Mouse (Mus musculus): ENCODE results near the gene Atp1a1.
A peak's percentile ranks its signal among the peaks of the same experiment; 100 is the strongest.

Gene Atp1a1

DNA sequence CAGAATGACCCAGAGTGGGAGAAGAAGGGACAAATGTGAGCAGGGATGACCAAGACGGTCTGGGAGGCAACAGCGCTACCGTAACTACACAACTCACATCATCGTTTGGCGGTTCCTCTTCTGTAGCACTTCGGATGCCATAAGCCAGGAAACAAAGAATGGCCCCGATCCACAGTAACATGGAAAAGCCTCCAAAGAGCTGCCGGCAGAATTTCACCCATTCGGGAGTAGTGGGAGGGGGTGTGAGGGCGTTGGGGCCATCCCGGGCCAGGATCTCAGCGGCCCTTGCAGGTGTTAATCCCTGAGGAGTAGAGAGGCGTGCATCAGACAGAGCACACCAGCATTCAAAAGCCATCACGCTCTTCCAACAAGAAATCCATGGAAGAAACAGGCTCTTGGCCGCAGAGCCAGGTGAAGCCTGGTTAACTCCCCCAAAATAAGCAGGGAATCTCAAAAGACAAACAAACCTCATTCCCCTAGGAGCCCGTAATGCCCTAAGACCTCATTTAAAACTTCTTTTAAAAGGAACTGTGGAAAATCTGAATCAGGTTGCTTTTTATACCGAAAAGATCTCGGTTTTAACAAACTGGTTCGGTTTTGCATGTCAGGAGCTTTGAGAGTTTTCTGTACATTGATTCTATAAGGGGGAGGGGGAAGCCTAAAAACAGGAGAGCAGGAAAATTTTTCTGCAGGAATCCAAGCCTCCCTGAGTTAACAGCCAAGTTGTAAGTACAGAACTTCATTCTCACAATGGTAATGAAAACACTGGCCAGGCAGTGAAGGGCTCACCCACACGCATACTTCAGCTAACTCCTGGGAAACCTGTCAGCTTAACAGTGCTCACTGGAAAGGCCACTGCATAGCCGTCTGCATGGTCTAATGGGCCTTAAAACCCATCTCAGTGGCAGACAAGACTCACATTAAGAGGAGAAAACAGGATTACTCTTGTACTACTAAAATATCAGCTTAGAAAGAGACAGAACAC lies 11.9 kb downstream of the Atp1a1 start:
- peak; percentile 16 for DNase-seq

DNA sequence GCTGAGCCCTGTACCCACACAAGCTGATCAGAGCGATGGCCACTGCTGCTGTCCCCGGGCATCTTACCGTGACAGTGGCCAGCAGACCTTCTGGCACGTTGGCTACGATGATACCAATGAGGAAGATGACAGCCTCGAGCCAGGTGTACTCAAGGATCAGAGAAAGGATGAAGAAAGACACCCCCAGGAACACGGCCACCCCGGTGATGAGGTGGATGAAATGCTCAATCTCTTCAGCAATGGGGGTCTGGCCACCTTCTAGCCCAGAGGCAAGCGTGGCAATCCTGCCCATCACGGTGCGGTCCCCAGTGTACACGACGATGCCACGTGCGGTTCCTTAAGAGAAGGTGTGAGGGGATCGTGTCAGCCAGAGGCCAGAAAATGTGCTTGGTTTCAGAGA lies 14.1 kb downstream of the Atp1a1 start:
- no peak for DNase-seq

DNA sequence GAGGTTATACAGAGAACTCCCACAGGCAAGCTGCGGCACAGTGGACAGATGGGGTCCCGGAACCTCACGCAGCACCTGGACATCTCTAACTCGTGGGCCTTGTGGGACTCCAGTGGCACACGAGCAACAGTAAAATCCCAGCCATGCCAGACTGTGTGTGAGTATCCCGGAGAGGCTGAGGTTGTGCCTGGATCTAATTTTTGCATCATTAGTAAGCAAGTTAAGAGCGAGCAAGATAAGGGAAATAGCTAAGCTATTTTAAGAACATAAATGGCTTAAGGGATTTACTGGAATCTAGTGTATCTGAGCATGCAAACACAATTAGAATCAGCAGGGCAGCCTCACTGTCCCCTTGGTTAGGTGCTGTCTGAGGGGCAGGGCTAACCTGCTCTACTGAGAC lies 16.2 kb downstream of the Atp1a1 start:
- no peak for DNase-seq

DNA sequence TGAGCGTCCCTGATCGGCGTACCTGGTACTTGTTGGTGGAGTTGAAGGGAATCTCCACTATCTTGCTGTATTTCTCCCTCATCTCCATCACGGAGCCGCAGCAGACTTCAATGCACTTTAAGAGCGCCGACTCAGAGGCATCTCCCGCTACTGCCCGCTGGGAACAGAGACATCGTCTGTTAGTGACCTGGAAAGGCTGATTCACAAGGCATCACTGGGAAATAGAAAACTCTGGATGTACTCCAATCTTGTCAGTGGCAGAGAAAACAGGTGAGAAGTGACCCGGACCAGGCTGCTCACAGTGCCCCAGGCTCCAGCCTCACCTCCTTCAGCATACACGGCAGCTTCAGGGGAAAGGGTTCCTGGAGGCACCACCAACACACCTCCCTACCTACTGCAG lies 17.7 kb downstream of the Atp1a1 start:
- DNase-seq, result no peak

DNA sequence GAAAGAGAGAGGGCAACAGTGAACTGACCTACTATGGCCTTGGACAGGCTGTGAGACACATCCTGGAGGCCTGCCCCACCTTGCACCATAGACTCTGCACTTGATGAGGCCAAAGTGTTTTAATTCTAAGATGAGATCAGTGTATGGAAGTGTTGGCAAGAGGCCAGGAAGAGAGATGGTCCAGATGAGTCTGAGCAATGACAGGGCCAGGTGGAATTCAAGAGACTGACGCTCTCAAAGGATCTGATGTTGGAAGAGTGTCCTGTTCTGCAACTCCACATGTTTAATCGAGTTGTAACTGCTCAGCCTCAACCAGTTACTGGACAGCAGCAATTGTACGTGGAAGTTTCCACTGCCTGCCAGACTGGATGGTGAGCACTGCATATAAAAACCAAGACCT lies 26.4 kb downstream of the Atp1a1 start:
- no peak for DNase-seq

DNA sequence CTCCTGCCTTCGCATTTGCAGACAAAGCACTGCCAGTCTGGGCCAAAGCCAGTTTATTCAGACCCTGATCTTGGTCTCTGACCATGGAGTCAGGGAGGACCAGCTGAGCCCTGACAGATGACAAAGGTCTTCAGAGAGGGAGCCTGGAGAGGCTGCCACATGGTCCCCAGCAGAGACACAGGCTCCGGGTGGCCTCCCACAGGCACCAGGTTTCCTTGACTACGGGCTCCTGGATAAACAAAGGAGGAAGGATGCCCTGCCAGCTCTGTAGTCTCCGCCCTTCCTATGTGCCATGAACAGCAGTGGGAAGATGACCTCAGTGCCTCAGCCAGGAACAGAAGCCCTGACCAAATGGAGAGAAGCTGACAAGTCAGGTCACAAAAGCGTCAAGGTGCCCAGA lies 27.1 kb downstream of the Atp1a1 start:
- DNase-seq, result peak; percentile 93

DNA sequence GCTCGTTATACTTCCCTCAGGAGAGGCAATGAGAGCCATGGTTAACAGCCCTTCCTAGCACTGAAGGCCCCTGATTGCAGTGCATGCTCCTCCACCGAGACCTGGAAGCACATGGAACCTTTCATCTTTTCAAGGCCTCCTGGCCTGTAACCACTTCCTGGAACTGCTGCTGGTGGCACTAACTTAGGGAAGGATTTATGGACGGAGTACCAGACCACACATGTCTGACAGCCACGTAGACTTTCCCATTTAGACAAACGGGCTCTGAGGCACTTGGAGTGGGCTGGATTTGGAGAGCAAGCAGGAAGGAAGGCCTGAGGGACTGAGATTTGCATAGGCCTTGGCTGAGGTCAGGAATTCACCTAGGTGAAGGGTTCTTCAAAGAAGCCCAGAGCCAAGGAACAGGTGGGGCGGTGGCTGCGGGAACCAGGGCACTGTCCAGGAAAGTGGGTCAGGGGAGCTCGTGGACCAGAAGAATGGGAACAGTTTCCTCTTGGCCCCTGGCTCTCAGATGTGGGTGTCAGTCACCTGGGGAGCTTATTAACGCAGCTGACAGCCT lies 28.9 kb downstream of the Atp1a1 start:
- DNase-seq, result peak; percentile 37

DNA sequence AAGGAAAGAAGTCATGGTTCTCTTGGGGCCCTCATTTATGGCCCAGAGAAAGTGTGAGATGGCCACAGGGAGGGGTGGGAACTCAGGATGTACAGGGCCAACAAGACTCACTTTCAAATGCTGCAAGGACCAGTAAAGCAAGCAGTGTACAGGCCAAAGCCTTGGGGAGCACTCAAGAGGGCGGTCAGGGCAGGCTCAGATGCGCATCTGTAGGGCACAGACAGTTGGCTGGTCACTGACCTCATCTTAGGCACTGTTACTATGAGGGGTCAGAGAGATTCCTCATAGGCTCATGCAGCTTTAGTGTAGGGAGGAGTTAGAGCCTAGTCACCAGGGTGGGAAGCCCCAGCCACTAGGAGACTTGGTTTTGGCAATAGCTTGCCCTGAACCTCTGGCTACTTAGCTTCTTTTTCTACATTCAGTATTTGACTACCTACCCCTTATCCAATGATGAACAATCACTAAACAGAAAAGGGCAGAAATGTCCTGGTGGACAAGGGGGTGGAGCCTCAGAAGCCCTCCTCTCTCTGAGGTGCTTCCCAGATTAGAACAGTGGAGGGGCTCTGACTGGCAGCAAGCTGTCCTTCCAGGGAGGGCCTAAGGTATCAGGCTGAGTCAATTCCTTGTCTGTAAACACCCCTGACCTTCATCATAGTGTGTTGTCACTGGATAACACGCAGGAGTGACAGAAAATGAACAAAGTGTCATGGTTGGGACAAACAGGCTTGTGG lies 29.9 kb downstream of the Atp1a1 start:
- no peak for DNase-seq

DNA sequence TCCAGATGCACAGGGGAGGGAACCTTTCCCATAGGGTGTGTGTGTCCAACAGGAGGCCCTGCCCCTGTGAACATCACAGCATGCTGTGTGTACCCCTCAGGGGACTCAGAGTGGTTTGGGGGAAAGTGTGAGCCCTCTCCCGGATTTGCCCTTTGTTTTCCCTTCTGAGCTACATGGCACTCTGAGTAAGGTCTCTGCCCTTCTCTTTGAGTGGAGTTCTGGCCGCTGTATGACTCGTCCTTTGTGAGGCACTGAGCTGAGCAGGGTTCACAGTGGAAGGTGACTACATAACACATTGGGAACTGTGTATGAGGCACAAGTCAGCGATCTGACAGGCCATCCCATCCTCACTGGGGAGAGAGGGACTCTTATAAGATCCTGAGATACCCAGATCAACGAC lies 31.5 kb downstream of the Atp1a1 start:
- no peak for DNase-seq

DNA sequence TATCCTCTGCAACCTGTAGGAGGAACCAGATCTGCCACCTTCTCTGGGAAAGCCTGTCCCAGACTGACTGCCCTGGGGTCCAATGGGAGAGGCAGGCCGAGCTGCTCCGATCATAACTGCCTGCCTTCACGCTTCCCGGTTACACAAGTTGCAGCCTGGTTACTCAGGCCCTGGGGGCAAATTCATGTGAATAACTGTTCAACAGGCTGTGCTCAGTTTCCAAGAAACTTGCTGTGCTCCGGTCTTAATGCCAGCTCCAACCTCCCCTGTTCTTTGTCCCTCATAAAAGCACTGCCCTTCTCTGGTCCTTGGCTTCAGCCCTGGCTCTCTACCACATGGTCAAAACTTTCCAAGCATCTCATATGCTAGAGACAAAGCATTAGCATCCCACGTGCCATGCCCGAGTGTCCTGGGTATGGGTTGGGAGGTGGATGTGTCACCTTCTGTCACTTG lies 32.3 kb downstream of the Atp1a1 start:
- DNase-seq, result no peak

DNA sequence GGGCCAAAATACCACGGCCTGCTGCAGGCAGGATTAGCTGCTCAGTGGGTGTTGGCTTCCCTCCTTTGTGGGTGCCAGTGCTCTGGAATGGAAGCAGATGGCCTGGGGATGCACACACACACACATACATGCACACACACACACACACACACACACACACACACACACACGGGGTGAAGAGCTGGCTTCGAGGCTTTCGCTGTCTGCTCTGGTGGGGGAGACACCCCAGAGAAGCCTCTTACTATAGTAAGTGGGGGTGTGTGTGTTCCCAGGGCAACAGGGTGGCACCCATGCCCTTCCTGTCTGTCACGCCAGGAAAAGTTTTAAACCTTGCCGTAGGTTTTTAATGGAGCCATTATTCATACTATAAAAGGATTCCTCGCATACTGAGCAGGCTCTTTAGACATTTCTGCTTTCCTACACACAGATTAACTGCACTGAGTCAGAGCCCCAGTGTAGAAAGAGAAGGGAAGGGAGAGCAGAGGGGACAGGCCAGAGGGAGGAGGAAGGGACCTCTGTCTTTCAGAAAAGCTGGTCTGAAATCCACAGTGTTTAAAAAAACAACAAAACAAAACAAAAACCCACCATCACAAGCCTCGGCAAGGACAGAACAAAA lies 32.9 kb downstream of the Atp1a1 start:
- no peak for DNase-seq

DNA sequence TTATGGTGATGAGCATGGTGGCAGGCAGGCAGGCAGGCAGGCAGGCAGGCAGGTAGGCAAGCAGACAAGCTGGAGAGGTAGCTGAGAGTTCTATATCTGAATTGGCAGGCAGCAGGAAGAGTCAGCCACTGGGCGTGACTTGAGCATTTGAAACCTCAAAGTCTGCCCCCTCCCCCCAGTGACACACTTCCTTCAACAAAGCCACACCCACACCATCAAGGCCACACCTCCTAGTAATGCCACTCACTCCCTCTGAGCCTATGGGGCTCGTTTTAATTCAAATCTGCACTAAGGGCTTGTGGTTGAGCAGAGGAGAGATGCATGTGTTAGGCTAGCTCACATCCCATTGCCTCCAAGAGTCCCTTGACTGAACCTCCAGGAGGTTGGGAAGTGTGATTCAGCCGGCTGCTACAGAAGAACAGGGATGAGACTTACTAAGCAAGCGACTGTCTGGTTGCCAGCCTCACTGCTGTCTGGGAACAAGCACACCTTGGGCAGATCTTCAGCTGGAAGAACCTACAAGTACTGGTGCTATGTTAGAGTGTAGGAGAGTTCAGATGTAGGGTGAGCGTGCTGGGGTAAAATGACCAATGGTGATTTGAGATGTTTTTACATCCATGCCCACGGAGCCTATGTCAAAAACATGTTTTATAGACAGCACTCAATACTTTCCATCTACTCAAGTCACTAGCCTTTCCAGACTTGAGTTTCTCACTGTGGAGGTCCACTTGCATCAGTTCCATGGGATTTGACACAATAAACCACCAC lies 33.6 kb downstream of the Atp1a1 start:
- no peak for DNase-seq

DNA sequence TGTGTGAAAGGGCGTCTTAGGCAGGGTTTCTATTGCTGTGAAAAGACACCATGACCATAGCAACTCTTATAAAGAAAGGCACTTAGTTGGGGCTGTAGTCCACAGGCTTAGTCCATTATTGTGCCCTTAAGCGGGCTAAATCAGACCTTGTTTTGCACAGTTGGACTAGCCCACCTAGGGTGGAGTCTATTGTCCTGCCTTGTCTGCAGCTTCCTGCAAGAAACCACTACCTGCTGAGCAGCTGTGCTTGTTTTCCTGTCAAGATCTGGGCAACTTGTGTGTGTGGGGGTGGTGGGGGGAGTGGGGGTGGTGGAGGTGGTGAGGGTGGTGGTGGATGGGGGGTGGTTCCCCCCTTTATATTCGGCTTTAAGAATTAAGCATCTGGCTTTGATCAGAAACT lies 34.2 kb downstream of the Atp1a1 start:
- no peak for DNase-seq

DNA sequence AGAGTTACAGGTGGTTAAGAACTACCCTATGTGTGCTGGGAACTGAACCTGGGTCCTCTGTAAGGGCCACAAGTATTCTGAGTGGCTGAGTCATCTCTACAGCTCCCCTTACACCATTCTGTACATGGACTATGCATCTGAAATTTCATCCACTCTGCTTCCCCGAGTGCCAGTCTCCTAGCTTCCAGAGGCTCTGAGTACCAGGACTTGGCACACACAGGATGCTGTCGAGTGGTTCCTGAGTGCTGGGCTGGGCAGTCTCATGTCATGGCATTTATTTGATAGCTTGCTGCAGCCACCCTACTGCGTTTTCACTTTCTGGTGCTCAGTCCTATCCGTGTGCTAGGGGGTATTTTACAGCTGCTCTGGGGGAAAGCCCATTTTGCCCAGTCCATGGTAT lies 35.9 kb downstream of the Atp1a1 start:
- no peak for DNase-seq

DNA sequence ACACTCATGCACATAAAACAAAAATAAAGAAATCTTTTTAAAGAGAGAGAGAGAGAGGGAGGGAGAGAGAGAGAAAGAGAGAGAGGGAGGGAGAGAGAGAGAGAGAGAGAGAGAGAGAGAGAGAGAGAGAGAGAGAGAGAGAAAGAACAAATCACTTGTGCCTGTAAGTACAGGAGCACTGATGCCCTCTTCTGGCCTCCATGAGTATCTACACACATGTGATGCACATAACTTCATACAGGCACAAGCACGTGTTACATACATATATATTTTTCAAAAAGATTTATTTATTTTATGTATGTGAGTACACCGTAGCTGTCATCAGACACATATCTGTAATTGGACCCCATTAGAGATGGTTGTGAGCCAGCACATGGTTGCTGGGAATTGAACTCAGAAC lies 40.5 kb downstream of the Atp1a1 start:
- DNase-seq, result no peak

DNA sequence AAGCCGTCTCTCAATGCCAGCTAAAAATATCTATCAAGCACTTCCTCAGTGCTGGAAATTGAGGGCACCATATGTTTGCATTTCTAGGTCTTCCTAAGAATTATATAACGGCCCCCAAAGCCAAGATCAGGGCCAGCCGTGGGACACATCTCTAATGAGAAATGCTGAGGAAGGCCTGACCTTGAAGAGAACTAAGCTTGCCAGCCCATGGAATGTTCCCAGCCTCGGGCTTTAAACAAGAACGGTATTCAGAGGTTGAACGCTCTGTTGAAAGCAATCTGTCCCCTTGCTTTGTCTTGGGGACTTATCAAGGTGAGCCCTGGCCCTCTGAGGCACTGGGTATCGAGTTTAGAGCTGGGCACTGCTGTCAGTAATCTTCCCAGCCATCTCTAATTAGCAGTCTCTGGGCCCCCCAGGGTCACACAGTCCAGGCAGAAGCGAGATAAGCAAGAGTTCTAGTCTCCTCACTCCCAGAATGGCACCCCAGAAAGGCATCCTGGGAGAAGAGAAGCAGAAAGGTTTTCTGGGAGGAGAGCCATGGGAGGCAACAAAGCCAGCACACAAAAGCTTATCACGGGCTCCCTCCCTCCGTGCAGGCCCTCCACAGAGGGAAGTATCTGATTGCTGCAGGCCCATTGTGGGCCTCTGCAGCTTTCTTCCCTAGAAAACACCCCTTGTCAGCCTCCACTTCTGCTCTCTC lies 41.8 kb downstream of the Atp1a1 start:
- DNase-seq, result peak; percentile 73

DNA sequence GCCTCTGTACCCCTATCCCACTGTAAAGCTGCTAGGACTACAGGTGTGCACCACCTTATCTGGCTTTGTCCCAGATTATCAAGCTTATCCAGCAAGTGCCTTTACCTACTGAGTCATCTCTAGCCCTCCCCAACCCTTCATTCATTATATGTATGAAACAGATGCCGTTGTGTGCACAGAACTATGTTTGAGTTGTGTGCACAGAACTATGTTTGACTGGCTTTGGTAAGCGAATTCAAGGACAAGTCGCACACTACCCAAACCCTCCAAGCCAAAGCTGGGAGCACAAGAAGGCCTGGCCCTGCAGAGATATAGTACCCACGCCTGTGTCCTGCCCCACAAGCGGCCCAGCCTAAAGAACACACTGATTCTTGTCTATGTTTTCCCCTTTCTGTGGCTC lies 42.5 kb downstream of the Atp1a1 start:
- no peak for DNase-seq

DNA sequence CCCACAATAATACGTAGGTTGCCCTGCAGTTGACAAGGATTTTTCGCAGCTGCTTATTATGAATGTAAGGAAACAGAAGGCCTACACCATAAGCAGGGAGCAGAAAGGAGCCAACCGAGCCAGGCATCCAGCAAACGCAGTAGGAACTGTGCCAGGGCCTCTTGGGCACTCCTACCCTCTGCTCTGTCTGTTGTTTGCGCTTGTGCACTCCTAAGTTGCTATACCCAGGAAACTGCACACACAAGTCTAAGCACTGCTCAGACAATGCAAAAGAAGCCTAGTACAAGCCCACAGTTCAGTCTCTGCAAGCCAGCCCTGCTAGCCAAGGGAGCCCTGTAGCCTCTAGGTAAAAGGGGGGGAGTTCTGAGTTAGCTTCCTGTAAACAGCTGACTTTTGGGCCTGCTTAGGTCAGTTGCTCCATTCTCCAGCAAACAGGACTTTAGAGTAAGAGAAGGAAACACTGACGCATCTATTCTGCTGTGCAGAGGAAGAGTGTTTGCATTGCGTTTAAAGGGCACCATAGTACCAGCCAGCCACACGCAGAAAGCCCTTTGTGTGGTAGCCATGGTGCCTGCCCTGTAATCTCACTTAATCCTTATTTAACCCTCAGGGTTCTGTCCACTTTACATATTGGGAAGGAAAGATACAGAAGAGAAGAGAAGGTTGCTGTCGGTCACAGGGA lies 43.5 kb downstream of the Atp1a1 start:
- peak; percentile 58 for DNase-seq

DNA sequence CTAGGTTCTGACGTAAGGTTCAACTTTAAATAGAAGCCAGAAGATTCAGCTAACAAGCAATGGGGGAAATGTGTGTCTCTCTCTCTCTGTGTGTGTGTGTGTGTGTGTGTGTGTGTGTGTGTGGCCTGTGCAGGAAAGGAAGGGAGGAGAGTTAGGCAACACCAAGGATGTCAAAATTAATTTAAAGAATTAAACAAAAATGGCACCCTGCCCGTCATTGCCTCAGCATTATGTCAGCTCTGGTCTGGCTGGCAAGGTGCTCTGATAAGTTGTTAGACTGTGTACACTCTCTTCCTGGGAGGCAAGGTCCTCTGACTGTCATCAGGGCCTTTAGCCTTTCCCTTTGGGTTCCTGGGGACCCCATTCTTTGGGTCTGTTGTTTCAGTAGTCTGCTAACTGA lies 47.8 kb downstream of the Atp1a1 start:
- no peak for DNase-seq

DNA sequence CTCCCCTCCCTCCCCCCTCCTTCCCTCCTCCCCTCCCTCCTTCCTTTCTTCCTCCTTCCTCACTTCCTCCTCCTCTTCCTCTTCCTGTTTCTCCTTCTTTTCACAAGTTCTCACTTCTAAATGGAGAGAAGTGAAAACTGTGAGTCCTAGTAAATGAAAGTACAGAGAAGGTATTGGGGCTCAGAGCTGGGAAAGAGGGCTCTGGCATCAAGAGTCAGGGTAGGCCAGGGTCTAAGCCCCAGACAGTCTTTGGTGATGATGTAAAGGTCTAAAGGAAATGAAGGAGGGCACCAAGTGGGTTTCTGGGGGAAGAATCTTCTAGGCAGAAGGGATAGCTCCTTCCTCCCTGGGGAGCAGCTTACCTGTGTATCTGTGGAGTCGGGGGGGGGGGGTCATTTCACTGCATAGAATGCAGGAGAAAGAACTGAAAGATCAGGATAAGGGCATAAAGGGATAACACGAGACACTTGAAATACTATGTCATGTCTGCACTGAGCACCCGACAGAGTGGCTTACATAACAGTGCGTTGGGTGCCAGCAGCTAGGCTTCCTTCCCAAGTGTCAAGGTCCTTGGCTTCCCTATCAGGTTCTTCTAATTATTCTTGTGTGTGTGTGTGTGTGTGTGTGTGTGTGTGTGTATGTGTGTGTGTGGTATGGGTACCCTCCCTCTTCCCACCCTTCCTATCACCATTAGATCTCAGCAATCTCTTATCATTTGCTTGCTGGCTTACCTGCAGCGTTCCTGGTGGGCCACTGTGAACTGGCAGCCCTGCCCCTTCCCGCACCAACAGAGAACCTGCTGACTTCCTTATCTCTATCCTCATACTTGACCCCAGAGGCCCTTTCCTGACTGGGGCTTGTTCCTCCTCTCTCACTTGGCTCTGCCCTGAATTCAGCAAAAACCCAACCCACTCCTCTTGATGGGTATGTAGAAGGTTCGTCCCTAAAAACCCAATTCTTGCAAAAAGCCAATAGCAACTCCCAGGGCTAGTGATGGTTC lies 51.6 kb downstream of the Atp1a1 start:
- DNase-seq, result peak; percentile 58

Measured in cerebellum, adult 11-12 months (tissue).